Mouse (Mus musculus) embryonic facial prominence, embryonic 12.5 days (tissue): ENCODE measurements around the gene Kat8. TPM values are rescaled to one million over a fixed set of nuclear protein-coding genes. Genes with fewer than 3 reads are reported as not detected.

Experiments
- ATAC-seq: fragments of 200-750 bp; cut with Nextera tagmentation; 2 replicates; pipeline ENCODE4 v1.8.0; 2017; ENCODE audit not compliant: insufficient number of reproducible peaks, insufficient read depth, low FRiP score, low TSS enrichment
- H3K27ac ChIP-seq: fragments of 300-500 bp; sonication (generic); 2 replicates; pipeline ENCODE4 v1.5.1; 2016; ENCODE audit warnings: mild to moderate bottlenecking
- H3K27me3 ChIP-seq: fragments of 300-500 bp; sonication (generic); 2 replicates; pipeline ENCODE4 v1.6.1; 2016; ENCODE audit warnings: mild to moderate bottlenecking, moderate library complexity
- H3K36me3 ChIP-seq: fragments of 300-500 bp; sonication (generic); 2 replicates; pipeline ENCODE4 v1.6.1; 2016; ENCODE audit warnings: mild to moderate bottlenecking
- H3K4me1 ChIP-seq: fragments of 300-500 bp; sonication (generic); 2 replicates; pipeline ENCODE4 v1.6.1; 2016
- H3K4me2 ChIP-seq: fragments of 300-500 bp; sonication (generic); replicated peaks from 2 replicates; pipeline ENCODE4 v1.6.1; 2016; ENCODE audit warnings: mild to moderate bottlenecking, moderate library complexity
- H3K4me3 ChIP-seq: fragments of 300-500 bp; sonication (generic); 2 replicates; pipeline ENCODE4 v1.5.1; 2016; ENCODE audit warnings: mild to moderate bottlenecking
- H3K9ac ChIP-seq: fragments of 300-500 bp; sonication (generic); 2 replicates; pipeline ENCODE4 v1.6.1; 2016; ENCODE audit warnings: mild to moderate bottlenecking, moderate library complexity
- H3K9me3 ChIP-seq: fragments of 300-500 bp; sonication (generic); 2 replicates; pipeline ENCODE4 v1.6.1; 2016; ENCODE audit warnings: mild to moderate bottlenecking, moderate library complexity
- WGBS: fragments of 180-500 bp; shearing (Covaris S2); methylation state at CpG from one replicate; pipeline ENCODE4 v1.1.7; 2016; 5-methylcytosine and 5-hydroxymethylcytosine counted together
- polyA plus RNA-seq: library from polyadenylated mRNA; unstranded; fragments of >200 nt; fragmentation: Nextera tagmentation; extraction: Ambion mirVana; gene quantifications from 2 replicates; pipeline ENCODE4 v1.2.1, GENCODE M21; 2016

The Kat8 gene
- polyA plus RNA-seq, 1 experiment from 2014 or later: 50.9 TPM

DNA sequence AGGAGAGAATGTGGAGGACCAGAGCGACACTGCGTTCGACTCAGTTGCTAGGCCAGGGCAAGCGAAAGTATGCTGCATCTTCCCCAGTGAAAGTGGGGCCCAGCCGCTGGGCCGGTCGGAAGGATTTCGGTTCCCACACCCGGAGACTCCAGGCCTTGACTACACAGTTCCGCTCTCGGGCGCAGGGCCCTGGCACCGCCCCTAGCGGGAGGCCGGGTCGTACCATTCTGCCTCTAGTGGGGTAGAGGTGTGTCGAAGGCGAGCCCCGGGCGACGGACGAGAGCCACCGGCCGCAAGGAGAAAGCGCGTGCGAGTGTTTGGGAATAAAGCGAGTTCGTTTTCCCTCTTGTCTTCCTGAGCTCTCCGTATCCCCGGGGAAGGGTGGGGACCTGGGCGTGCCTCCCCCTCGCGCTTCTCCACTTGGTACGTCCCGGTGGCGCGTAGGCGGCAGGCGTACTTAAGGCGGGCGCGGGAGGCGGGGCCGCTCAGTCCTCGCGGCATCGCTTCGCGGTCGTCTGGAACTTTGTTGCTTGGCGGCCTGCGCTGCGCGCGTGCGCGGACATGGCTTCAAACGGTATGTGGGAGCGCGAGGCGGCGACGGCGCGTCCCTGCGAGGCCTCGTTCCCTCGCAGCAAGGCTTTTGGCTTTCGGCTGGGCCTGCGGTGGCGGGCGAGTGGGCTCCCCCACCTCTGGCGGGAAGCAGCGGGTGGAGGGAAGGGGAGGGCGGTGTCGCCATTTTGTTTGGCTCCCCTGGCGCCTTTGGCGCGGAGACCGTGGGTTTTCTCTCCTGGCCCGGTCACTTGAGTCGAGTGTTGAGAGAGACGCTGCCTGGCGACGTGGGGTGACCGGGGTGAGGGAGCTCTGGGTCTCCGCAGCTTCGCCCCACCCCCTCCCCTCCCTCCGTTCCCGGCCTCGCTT is 54.9 kb downstream of the Kat8 start, which contains the start of gene Fus:
Gene Fus (plus strand): TSS at position 454 of the 918 bp plus-strand sequence.
- Histone ChIP-seq H3K36me3 (peaks cover 24% of the 10 kb centered on the region), H3K9ac (peak within 1 kb of the TSS; percentile 87), H3K9me3 (no peaks in the 10 kb centered on the region), H3K4me1 (peaks cover 12% of the 10 kb centered on the region), H3K27ac (peak within 1 kb of the TSS; percentile 94), H3K4me3 (peak within 1 kb of the TSS; percentile 68), H3K27me3 (no peaks in the 10 kb centered on the region), H3K4me2 (peak within 1 kb of the TSS; percentile 86)
- peak; percentile 92 for ATAC-seq
- WGBS: under 1% methylated on average over 89 of the region's 92 CpGs

GRCm38 (mm10) chr7:127967922-127968828 is 55.9 kb downstream of the Kat8 start:
- H3K4me3 ChIP-seq: peak overlapping the region; percentile 68
- peak overlapping the region; percentile 86 for H3K4me2 ChIP-seq
- no peak; the same call in 1 of the 2 replicates for ATAC-seq
- under 1% methylated on average over 42 of the region's 42 CpGs for WGBS
- H3K4me1 ChIP-seq: peaks cover 12% of the 10 kb centered on the region
- peak overlapping the region; percentile 87 for H3K9ac ChIP-seq
- no peaks in the 10 kb centered on the region for H3K27me3 ChIP-seq
- no peaks in the 10 kb centered on the region for H3K9me3 ChIP-seq
- peak overlapping the region; percentile 94 for H3K27ac ChIP-seq
- peaks cover 33% of the 10 kb centered on the region for H3K36me3 ChIP-seq

- 79% methylated on average over 2 of the region's 2 CpGs for WGBS
- peaks cover 89% of the 10 kb centered on the region for H3K36me3 ChIP-seq
- no peak for ATAC-seq
Observed at GRCm38 (mm10) chr7:127974413-127974930, 62.2 kb downstream of the Kat8 start.

More at GRCm38 (mm10) chr7:127974413-127974930, 62.2 kb downstream of the Kat8 start:
- 0 out of 2 replicates have a peak, but pooled peaks cover 2% of the 10 kb centered on the region for H3K4me1 ChIP-seq
- H3K9me3 ChIP-seq: no peaks in the 10 kb centered on the region
- no peak overlapping the region for H3K4me3 ChIP-seq
- no peak overlapping the region for H3K9ac ChIP-seq
- H3K4me2 ChIP-seq: no peak overlapping the region
- H3K27ac ChIP-seq: no peak overlapping the region
- H3K27me3 ChIP-seq: no peaks in the 10 kb centered on the region

Other genes with a start within 250 kb of the Kat8 start
- gene Bcl7c, start 203.6 kb upstream of the Kat8 start, polyA plus RNA-seq: 127 and 141 TPM in 2 replicates
- 27.7 and 30.5 TPM in 2 replicates for gene Ctf1, start 199.8 kb upstream of the Kat8 start, polyA plus RNA-seq
- 0.55 and 0.68 TPM in 2 replicates for gene Ctf2, start 180.3 kb upstream of the Kat8 start, polyA plus RNA-seq
- 11.8 and 11.9 TPM in 2 replicates for gene Fbxl19, start 168.0 kb upstream of the Kat8 start, polyA plus RNA-seq
- gene Orai3, start 142.7 kb upstream of the Kat8 start, polyA plus RNA-seq: 16.7 and 17.5 TPM in 2 replicates
- 25.5 and 26.5 TPM in 2 replicates for gene Setd1a, start 135.8 kb upstream of the Kat8 start, polyA plus RNA-seq
- gene Gm49388, start 126.9 kb upstream of the Kat8 start, polyA plus RNA-seq: not detected in 2 replicates
- 10.3 and 10.9 TPM in 2 replicates for gene Hsd3b7, start 111.9 kb upstream of the Kat8 start, polyA plus RNA-seq
- 36.1 and 41.5 TPM in 2 replicates for gene Stx4a, start 88.2 kb upstream of the Kat8 start, polyA plus RNA-seq
- gene Stx1b, start 88.0 kb upstream of the Kat8 start, polyA plus RNA-seq: 9.1 and 10.0 TPM in 2 replicates
- 15.6 and 16.2 TPM in 2 replicates for gene Zfp646, start 36.3 kb upstream of the Kat8 start, polyA plus RNA-seq
- 31.8 and 32.9 TPM in 2 replicates for gene Zfp668, start 35.7 kb upstream of the Kat8 start, polyA plus RNA-seq
- gene Prss53, start 21.5 kb upstream of the Kat8 start, polyA plus RNA-seq: 1.2 and 1.3 TPM in 2 replicates
- gene Gm21974, start 17.1 kb upstream of the Kat8 start, polyA plus RNA-seq: not detected in 2 replicates
- gene Vkorc1, start 16.9 kb upstream of the Kat8 start, polyA plus RNA-seq: 88.6 and 93.5 TPM in 2 replicates
- 86.9 and 88.2 TPM in 2 replicates for gene Bckdk, start 8.4 kb upstream of the Kat8 start, polyA plus RNA-seq
- 8.3 and 8.4 TPM in 2 replicates for gene Prss8, start 17.6 kb downstream of the Kat8 start, polyA plus RNA-seq
- gene Prss36, start 34.2 kb downstream of the Kat8 start, polyA plus RNA-seq: 10.5 and 11.2 TPM in 2 replicates
- gene Fus, start 54.9 kb downstream of the Kat8 start, polyA plus RNA-seq: 582 and 594 TPM in 2 replicates
- 11.2 and 13.6 TPM in 2 replicates for gene Pycard, start 81.4 kb downstream of the Kat8 start, polyA plus RNA-seq
- gene Trim72, start 91.4 kb downstream of the Kat8 start, polyA plus RNA-seq: 0.34 and 0.45 TPM in 2 replicates
- gene Itgam, start 150.1 kb downstream of the Kat8 start, polyA plus RNA-seq: 0.74 and 0.88 TPM in 2 replicates
- gene Gm49368, start 150.2 kb downstream of the Kat8 start, polyA plus RNA-seq: not detected in 2 replicates
- not detected in 2 replicates for gene Itgax, start 217.0 kb downstream of the Kat8 start, polyA plus RNA-seq
- not detected in 2 replicates for gene Itgad, start 241.9 kb downstream of the Kat8 start, polyA plus RNA-seq